Mouse (Mus musculus) G1E (cell line): ENCODE results near the gene Trim43b.
"Not testable (repeated sequence)": the region's sequence is repeated elsewhere in the genome, so short reads cannot be mapped to it uniquely, and the experiment has no call there.

Source experiments
- CTCF ChIP-seq: IDR thresholded peaks from 2 replicates; pipeline ENCODE4 v1.5.1; 2012; ENCODE audit warnings: low read depth, low read length, inconsistent platforms, mixed read lengths
- GATA1 ChIP-seq: IDR thresholded peaks from 2 replicates; pipeline ENCODE4 v1.6.1; 2012; ENCODE audit warnings: borderline replicate concordance, low read length, inconsistent platforms, mixed read lengths
- TAL1 ChIP-seq: conservative IDR thresholded peaks from 2 replicates; pipeline ENCODE4 v1.6.1; 2012; ENCODE audit warnings: low read depth, low read length, inconsistent platforms, mixed read lengths

DNA sequence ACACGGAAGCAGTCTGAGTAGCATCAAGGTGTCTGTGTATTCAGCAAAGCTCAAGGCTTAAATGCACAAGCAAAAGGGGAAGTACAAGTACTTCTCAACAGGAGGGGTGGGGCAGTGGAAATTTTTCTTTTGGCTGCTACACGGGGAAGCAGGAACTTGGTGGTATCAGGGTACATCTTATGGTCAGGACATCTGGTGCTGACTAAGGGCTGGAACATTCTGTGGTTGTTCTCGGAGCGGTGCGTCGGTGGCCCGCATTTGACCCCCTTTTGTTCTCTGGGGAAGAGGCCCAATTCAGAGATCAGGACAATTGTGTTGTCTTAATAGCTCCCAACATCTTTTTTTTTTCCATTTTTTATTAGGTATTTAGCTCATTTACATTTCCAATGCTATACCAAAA, 11.9 kb upstream of the Trim43b start:
- TF ChIP-seq CTCF, GATA1, TAL1: not testable (repeated sequence)
